Mouse (Mus musculus) G1E-ER4 (cell line): ENCODE data around the gene Defb23. TPM values are rescaled to one million over a fixed set of nuclear protein-coding genes. Genes with fewer than 3 reads are reported as not detected.

ENCODE experiments used
- GATA1 ChIP-seq: IDR thresholded peaks from one replicate; pipeline ENCODE4 v1.8.0; 2012; ENCODE audit warnings: low read length, inconsistent platforms
- polyA plus RNA-seq: library from polyadenylated mRNA; stranded (reverse); fragments of >175 nt; gene quantifications from 2 replicates; pipeline ENCODE4 v1.2.3, GENCODE M21; 2012

Gene Defb23
- polyA plus RNA-seq, result not detected in 2 replicates

DNA sequence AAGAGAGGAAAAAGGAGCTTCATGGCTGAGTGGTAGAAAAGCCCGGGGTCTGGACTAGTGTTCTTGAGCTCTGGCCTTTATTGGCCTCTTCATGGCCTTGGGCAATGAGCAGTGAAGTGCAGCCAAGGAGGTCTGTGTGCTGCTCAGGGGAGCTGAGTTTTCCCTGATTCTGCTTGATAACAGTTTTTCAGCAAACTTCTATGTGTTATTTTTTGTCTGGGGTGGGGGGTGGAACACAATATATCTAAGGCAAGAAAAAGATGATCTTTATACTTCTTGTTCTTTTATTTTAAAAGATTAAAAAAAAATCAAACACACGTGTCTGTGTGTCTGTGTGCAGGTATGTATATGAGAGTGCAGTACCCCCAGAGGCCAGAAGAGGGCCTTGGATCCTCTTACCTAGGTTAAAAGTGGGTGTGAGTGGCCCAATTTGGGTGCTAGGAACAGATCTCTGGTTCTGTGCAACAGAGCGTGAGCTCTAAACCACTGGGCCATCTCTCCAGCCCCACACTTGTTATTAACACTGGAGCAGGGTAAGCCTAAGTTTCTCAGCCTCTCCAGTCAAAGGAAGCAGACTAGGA is at the start of gene Defb23:
Gene Defb23, minus strand, starts transcription at position 51 of the 581 bp plus-strand sequence.
- no peak for TF ChIP-seq GATA1

DNA sequence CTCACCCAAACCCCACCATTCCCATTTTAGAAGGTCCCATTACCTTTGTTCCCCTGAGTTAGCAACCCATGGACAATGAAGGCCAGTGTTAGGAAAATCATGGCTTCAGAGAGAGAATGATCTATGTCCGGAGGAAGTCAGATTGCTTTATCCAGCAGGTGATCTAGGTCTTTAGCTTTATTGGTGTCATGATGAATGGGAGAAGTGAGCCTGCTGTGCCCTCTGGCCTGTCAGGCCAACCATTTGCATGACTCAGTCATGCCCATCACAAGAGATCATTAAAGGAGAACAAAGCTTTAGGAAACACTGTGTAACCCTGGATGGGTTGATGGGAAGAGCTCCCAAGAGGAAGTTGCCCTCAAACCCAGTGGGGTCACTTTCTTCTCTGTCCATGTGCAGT is 47.2 kb upstream of the Defb23 start, which contains the start of gene Defb26:
Gene Defb26, minus strand, starts transcription at position 101 of the 400 bp plus-strand sequence.
- TF ChIP-seq GATA1, result no peak

DNA sequence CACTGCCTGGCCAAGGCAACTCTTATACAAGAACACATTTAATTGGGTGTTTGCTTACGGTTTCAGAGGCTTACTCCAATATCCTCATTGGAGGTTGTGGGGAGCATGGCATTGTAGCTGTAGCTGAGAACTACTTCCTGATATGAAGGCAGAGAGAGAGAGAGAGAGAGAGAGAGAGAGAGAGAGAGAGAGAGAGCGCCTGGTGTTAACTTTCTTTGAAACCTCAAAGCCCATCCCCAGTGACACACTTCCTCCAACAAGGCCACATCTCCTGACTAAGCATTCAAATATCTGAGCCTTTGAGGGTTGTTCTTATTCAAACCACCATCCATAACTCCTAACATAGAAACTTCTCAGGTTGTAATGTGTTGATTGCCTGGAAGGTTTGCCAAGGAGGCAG is 39.5 kb upstream of the Defb23 start:
- TF ChIP-seq GATA1, result no peak

DNA sequence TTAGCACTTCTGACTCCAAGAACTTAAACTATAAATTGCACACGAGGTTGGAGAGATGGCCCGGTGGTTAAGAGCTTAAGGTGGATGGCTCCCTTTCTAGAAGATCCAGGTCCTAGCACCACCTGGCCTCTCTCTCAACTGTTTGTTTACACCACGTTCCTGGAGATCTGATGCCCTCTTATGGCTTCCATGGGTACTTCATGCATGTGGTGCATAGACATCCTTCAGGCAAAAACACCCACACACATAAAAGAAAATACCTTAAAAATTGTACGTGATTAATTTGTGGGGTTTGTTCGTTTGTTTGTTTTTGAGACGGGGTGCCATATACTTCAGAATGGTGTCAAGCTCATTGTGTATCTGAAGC is 36.4 kb upstream of the Defb23 start:
- no peak for TF ChIP-seq GATA1

DNA sequence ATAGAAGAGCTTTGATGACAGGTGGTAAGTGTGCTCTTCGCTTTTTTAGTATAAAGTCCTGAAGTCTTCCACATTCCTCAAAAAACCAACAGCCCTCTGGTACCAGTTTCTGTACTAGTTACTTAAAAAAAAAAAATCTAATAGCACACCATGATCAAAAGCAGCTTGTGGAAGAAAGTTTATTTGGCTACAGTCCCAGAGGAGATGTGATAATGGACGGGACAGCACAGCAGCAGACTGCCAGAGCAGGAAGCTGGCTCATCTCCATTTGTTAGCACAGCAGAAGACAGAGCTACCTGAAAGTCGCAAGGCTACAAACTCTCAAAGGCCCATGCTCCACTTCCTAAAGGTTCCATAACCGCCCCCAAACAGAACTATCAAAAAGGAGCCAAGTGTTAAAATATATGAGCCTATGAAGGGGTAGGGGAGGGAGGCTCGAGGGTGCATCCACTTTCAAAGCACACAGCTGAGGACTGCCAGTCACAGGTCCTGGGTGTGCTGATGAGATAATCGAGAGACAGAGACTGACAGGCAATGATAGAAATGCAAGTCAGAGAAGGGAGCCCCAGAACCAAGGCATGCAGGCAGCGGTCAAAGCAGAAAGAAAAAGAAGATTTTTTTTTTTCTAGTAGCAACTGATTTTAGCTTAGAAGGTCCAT is 35.9 kb upstream of the Defb23 start:
- TF ChIP-seq GATA1, result no peak

DNA sequence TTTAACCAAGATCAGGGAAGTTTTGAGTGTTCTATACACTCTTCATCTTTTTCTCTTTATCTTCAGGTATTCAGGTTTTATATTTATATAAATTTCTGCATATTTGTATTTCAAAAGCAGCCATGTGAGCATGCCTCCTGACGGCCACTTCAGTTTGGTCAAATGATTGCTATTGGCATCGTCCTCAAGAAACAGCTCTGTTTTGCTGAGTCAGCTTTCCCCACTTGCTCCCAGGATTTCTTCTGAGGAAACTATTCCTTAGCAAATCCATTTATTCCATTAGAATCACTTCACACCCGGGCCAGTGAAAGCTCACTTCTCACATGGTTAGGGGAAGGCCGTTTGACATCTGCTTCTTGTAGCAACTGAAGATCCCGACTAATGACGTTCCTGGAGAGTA is 33.6 kb upstream of the Defb23 start:
- TF ChIP-seq GATA1, result no peak

DNA sequence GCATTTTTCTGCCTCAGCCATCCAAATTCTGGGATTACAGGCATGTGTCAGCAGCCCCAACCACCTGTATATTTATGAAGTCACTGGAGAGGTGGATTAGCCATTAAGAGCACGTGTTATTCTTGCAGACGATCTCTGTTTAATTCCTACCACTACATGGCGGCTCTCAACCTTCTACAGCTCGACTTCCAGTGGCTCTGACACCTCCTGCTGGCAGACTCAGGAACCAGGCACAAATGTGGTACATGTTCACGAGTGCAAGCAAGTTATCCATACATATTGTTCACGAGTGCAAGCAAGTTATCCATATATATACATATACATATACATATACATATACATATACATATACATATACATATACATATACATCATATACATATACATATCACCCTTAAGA is 28.7 kb upstream of the Defb23 start:
- TF ChIP-seq GATA1, result no peak

DNA sequence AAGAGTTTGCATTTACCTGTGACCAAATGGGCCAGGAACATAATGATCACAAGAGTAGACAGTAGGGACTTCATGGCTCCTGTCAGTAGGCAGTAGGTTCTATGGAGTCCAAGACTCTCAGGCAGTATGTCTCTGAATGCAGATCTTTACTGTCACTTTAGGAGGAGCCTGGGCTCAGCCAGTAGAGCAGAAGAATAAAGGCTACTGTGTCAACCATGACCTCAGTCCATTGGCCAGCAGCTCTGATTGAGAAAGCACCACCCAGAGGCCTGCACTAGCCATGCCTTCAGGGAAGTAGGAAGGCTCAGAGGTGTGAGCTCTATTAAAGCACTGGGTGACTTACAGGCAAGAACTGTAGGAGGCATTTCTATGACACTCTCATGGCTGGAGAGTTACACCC is 25.6 kb upstream of the Defb23 start, which contains the start of gene Defb22:
Gene Defb22, minus strand, starts transcription at position 101 of the 400 bp plus-strand sequence.
- no peak for TF ChIP-seq GATA1

DNA sequence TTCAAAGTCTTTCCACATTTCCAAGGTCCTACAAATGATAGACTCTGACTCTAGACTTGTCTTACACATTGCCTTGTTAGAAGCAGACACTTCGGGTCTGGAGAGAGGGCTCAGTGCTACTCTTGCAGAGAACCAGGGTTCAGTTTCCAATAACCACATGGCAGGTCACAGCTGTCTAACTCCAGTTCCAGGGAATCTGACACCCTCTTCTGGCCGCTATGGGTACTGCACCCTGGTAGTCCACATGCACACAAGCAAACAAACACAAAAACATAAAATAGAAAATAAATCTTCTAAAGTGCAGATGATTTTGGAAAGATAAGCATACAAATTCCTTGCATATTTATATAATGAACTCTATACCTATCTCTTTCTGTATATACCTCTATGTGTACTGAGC is 22.6 kb upstream of the Defb23 start:
- no peak for TF ChIP-seq GATA1

DNA sequence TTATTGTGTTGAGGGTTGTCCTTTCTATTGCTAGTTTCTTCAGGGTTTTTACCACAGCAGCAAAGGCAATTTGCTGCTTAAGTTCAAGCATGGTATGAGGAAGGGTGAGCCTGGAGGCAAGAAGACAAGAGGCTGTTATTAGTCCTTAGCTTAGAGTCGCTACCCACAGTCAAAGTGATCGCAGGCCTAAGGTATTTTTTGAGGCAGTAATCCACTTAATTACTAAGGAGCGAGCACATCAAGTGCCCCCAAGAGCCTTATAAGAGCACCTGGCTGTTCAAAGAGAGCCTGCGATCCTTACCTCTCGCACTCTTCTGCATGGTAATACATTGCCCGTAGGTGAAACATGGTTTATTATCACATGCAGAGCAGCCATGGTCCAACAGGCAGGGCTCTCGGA is 17.3 kb upstream of the Defb23 start:
- no peak for TF ChIP-seq GATA1

DNA sequence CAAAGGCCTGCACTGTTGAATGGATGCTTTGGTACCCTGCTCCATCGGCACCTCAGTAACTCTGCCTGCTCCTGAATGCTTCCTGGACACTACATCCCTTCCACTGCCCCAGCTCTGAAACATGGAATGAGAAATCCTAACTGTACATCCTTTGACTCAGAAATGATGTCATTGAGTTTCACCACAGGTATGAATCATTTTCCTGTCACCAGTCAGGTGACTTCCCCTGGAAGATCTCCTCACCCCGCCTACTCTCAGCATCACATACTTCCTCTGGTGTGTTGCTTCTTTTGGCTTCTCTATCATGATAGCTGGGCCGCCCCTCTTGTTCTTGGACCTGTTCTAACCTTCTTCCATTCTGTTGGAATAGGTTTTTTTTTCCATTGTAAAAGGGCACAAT is 16.5 kb upstream of the Defb23 start:
- TF ChIP-seq GATA1, result no peak

DNA sequence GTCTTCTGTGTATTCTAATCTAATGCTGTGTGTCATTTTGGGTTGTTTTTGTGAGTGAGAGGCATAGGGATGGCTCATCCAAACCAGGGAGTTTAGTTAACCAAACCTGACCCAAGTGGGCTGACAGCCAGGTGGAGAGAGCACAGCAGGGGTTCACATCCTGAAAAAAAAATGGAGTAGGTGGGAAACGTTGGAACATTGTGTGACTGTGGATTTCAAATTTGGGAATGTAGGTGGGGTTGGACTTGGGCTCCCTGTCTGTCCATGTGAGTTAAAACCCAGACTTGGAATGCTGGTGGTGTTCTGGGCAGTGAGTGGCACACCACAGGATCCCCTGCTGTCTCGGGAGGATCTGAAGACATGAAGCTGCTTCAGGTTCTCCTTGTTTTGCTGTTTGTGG is 12.3 kb upstream of the Defb23 start, which contains the start of gene Defb20:
Gene Defb20, plus strand, starts transcription at position 301 of the 400 bp plus-strand sequence.
- TF ChIP-seq GATA1, result no peak

DNA sequence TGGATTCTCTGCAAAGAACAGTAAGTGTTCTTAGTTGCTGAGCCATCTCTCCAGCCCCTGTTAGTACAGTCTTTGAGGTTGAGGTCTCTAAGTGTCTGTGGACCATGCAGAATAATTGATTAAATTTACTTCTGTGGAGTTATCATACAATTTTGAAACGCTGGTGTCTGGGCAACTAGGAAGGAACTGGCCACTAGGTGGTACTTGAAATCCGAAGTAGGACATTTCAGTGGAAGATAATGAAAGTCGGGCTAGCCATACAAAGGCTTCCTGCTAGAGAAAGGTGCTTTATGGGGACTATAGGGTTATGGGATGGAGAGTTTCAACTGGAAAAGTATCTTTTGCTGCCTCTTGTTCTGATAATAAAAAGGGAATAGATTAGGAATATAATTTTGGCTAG is 8.0 kb upstream of the Defb23 start:
- no peak for TF ChIP-seq GATA1

DNA sequence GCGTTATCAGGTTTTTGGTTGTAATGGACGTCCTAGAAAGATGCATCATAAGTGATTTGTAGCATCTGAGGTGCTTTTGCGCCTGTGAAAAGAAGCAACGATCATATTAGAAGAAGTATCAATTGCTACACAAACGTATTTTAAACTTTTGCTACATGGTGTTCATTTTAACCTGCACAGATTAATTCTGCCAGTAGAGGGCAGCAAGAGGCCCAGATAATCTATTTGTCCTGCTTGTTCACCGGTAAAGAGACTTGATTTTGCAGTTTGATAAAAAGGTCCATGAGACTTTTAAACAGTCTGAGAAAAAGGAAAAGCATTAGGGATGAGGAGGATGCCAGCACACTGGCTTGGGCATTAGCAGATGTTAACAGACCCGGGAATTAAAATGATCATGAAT is 6.6 kb upstream of the Defb23 start:
- TF ChIP-seq GATA1, result no peak

DNA sequence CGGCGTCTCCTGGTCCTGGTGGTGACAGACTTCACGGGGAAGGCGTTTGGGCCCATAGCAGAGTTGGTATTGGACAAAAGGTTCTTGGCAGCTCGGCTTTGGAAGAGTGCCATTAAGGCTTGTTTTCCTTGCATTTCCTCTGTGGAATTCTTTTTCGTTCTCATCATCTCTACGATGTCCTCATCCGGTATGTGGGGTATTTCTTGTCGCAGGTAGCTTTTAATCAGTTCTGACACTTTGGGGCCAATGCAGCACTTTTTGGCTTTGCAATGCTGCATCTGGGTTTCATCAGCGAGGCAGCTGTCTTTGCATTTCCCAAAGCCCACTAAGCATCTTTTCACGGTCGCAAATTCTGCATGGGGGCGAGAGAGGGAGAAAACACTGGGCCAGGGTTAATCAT is 5.2 kb downstream of the Defb23 start:
- no peak for TF ChIP-seq GATA1

DNA sequence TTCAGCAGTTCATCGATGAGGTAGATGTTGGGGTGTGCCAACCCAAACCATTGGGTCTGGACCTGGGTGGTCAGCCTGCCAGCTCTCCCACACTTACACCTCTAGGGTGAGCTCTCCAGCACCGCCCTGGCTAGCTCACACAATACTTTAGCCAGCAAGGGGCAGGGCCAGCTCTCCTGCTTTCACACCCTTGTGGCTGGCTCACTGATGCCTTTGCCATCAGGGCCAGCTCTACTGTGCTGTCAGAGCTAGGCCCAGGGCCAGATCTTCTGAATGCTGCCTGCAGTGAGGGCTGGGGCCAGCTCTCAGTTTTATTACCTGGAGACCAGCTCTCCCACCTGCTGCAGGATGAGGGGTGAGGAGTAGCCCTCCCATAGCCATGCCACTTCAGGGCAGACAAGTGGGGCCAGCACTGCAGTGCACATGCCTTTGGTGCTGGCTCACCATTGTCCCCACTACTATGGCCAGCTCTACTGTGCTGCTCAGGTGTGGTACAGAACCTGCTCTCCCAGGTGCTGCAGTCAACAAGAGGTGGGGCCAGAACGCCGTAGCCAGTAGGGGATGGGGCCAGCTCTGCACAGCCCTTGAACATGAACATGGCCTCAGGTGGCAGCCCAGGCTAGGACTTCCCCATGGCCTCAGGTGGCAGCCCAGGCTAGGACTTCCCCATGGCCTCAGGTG is 12.2 kb downstream of the Defb23 start:
- TF ChIP-seq GATA1, result no peak

DNA sequence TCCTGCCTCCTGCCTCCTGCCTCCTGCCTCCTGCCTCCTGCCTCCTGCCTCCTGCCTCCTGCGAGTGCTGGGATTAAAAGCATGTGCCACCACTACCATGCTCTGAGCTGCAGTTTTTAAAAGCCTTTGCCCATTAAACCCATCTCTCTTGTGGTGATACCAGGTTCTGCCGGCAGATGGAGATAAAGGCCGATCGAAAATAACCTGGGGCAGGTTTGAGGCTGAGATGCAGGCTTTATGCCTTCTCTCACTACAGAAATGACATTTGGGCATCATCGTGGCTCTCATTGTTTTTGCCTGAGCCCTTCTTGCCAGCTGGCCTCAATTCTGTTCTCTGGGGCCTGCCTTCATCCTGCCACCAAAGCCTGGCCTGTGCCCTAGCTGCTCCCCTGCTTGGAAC is 14.2 kb downstream of the Defb23 start:
- TF ChIP-seq GATA1, result no peak
